Mouse (Mus musculus): ENCODE results near the gene Zfp52. TPM values are rescaled to one million over a fixed set of nuclear protein-coding genes. Genes with fewer than 3 reads are reported as not detected.

Gene Zfp52
- 124 TPM for polyA plus RNA-seq (2014; fragmentation: Illumina TruSeq; extraction: RNeasy Lipid Tissue Mini Kit (QIAGEN cat#74804))

DNA sequence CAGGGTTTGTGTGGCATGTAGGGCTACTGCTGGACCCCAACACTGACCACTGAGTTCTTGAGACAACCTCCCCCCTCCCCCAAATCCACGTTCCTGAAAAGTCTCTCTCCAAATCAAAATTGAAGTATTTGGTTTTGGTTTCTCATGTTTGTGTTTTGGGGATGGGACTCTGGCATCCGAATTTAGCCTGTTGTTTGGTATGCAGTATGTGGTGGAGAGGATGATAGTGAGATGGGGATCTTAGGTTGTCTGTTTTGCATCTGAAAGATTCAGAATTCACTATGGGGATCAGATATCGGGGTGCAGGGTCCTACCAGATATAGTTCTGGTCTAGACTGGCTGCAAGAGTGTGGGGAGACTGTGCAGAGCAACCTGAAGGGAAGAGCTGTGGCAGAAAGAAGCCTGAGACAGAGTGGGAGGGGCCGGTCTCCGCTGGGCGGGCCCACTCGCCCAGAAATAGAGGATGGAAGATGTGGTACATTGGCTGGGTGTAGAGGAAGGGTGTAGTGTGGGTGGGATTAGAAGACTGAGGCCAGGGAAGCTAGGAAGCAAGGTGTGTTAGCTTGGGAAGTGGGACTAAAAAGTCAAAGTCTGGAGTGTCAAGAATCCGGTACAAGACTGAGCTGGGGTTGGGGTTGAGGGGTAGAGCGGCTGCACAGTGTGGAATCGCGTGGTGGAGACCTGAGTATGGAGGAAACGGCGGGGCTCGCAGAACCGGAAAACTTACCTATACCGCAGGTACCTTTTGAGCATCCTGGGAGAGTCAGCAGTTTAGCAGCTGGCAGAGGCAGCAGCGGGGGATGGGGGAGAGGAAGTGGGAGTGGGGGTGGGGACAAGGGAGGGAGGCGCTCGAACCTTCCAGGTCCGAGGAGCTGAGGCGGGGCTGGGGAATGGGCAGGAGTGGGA, at the start of gene Zfp52:
Gene Zfp52, plus strand, starts transcription at position 444 of the 906 bp plus-strand sequence.

DNA sequence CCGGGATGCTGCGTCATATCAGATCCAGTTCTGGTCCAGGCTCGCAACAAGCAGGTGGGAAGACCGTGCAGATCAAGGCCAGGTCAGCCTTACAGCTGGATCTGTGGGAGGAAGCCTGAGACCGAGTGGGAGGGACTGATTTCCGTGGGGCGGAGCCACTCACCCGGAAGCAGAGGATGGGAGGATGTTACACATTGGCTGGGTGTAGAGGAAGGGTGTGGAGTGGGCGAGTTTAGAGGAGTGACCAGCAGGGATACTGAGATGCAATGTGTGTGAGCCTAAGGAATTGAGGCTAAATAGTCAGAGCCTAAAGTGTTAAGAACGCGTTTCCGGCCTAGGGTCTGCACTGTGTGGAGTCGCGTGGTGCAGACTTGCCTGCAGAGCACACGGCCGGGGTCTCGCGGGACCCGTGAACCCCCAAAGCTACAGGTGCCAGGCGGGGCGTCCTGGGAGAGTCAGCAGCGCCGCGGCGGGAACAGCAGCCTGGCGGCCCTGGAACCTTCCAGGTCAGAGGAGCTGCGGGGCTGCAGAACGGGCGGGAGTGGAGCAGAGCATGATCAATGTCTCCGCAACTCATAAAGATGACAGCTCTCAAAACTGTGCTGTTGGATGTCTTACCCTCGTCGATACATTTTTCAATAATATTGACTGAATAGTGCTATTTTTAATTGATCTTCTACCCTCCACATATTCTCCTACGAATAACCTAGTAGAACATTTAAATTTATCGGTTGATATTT, 46.4 kb upstream of the Zfp52 start, which contains the start of gene Zfp53:
Gene Zfp53, plus strand, starts transcription at position 239 of the 740 bp plus-strand sequence.

DNA sequence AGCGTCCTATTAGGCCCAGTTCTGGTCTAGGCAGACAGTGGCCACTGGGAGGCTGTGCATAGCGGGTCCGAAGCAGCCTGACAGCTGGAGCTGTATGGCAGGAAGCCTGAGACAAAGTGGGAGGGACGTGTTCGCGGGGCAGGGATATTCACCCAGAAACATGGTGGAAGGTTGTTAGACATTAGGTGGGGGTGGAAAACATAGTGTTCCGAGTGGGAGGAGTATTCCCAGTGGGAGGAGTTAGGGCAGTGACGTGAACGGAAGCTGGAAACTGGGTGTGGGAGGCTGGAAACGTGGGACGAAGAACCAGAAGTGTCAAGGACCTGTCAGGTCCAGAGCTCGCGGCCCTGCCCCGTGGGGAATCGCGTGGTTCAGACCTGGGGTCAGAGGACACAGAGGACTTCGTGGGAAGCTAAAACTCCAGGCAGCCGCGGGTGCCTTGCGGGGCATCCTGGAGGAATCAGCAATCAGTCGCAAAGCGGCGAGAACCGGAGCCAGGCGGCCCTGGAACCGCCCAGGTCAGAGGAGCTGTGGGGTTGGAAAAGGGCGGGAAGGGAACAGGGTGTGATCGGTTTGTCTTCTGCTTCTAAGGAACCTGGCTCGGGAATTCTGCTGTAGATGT, 31.5 kb downstream of the Zfp52 start, which contains the start of gene Zfp948:
Gene Zfp948, plus strand, starts transcription at position 281 of the 622 bp plus-strand sequence.

Other genes with a start within 250 kb of the Zfp52 start
- gene Vmn1r237, start 223.7 kb upstream of the Zfp52 start, polyA plus RNA-seq (2014; fragmentation: Illumina TruSeq; extraction: RNeasy Lipid Tissue Mini Kit (QIAGEN cat#74804)) = not detected
- 50.4 TPM for gene Zfp677, start 151.8 kb upstream of the Zfp52 start, polyA plus RNA-seq (2014; fragmentation: Illumina TruSeq; extraction: RNeasy Lipid Tissue Mini Kit (QIAGEN cat#74804))
- 20.8 TPM for gene Zfp54, start 112.3 kb upstream of the Zfp52 start, polyA plus RNA-seq (2014; fragmentation: Illumina TruSeq; extraction: RNeasy Lipid Tissue Mini Kit (QIAGEN cat#74804))
- 72.9 TPM for gene Zfp51, start 85.2 kb upstream of the Zfp52 start, polyA plus RNA-seq (2014; fragmentation: Illumina TruSeq; extraction: RNeasy Lipid Tissue Mini Kit (QIAGEN cat#74804))
- gene Zfp53, start 46.5 kb upstream of the Zfp52 start, polyA plus RNA-seq (2014; fragmentation: Illumina TruSeq; extraction: RNeasy Lipid Tissue Mini Kit (QIAGEN cat#74804)) = 57.2 TPM
- gene Zfp948, start 31.5 kb downstream of the Zfp52 start, polyA plus RNA-seq (2014; fragmentation: Illumina TruSeq; extraction: RNeasy Lipid Tissue Mini Kit (QIAGEN cat#74804)) = 30.2 TPM
- gene Zfp983, start 115.1 kb downstream of the Zfp52 start, polyA plus RNA-seq (2014; fragmentation: Illumina TruSeq; extraction: RNeasy Lipid Tissue Mini Kit (QIAGEN cat#74804)) = 35.0 TPM
- gene Gm10226, start 156.3 kb downstream of the Zfp52 start, polyA plus RNA-seq (2014; fragmentation: Illumina TruSeq; extraction: RNeasy Lipid Tissue Mini Kit (QIAGEN cat#74804)) = 56.9 TPM
- gene Zfp760, start 172.2 kb downstream of the Zfp52 start, polyA plus RNA-seq (2014; fragmentation: Illumina TruSeq; extraction: RNeasy Lipid Tissue Mini Kit (QIAGEN cat#74804)) = 45.1 TPM
- gene Zfp229, start 195.3 kb downstream of the Zfp52 start, polyA plus RNA-seq (2014; fragmentation: Illumina TruSeq; extraction: RNeasy Lipid Tissue Mini Kit (QIAGEN cat#74804)) = 56.4 TPM